Mouse (Mus musculus): ENCODE results near the gene Aspg. TPM values are rescaled to one million over a fixed set of nuclear protein-coding genes. Genes with fewer than 3 reads are reported as not detected.

Aspg gene
- total and polyA plus RNA-seq, 2 experiments: 162 to 612 TPM

GRCm38 (mm10) chr12:112171657-112172056, 65.2 kb downstream of the Aspg start:
- no peak for DNase-seq (ENCODE audit: extremely low read depth, low read depth, low spot score)
- no peaks in the 10 kb centered on the region for H3K4me1 ChIP-seq (ENCODE audit: control insufficient read depth, insufficient read depth, low read length)
- WGBS: 96% methylated on average over 1 of the region's 1 CpGs
- H3K27me3 ChIP-seq (ENCODE audit: control insufficient read depth, insufficient read depth, low read length): no peaks in the 10 kb centered on the region
- H3K36me3 ChIP-seq (ENCODE audit: control insufficient read depth, insufficient read depth, low read length): no peaks in the 10 kb centered on the region
- no peak for TF ChIP-seq POLR2A (IDR thresholded peaks at IDR 0.05; ENCODE audit: extremely low read depth, insufficient read depth, low read length)
- no peak overlapping the region for H3K4me3 ChIP-seq (ENCODE audit: insufficient read depth, low read depth, low read length)
- no peak overlapping the region for H3K27ac ChIP-seq (replicated peaks; ENCODE audit: insufficient read depth, low read depth, low read length)
- no peaks in the 10 kb centered on the region for H3K79me2 ChIP-seq (ENCODE audit: control insufficient read depth, insufficient read depth, low read length)
- no peak overlapping the region for H3K9ac ChIP-seq (ENCODE audit: low read depth, low read length)

- Histone ChIP-seq H3K79me2 (ENCODE audit: control insufficient read depth, insufficient read depth, low read length) (no peaks in the 10 kb centered on the region), H3K4me1 (ENCODE audit: control insufficient read depth, insufficient read depth, low read length) (no peaks in the 10 kb centered on the region), H3K9ac (ENCODE audit: low read depth, low read length) (no peak overlapping the region), H3K27ac (replicated peaks; ENCODE audit: insufficient read depth, low read depth, low read length) (no peak overlapping the region), H3K36me3 (ENCODE audit: control insufficient read depth, insufficient read depth, low read length) (no peaks in the 10 kb centered on the region), H3K27me3 (ENCODE audit: control insufficient read depth, insufficient read depth, low read length) (no peaks in the 10 kb centered on the region), H3K4me3 (ENCODE audit: insufficient read depth, low read depth, low read length) (no peak overlapping the region)
- WGBS: 86% methylated on average over 8 of the region's 8 CpGs
- DNase-seq (ENCODE audit: extremely low read depth, low read depth, low spot score): no peak
- no peak for TF ChIP-seq CTCF (IDR thresholded peaks at IDR 0.05; ENCODE audit: low read depth, low read length)
- TF ChIP-seq POLR2A (IDR thresholded peaks at IDR 0.05; ENCODE audit: extremely low read depth, insufficient read depth, low read length): no peak
Measured at GRCm38 (mm10) chr12:112172214-112172613, 65.7 kb downstream of the Aspg start.

Other genes with a start within 250 kb of the Aspg start
- gene Ppp1r13b, start 198.6 kb upstream of the Aspg start, total RNA-seq (2014; rRNA removed): 2.9 and 4.2 TPM in 2 replicates
- 4.5 and 5.4 TPM in 2 replicates for gene Ppp1r13b, start 198.6 kb upstream of the Aspg start, polyA plus RNA-seq (2012; rRNA removed)
- gene Atp5mpl, start 139.7 kb upstream of the Aspg start, total RNA-seq (2014; rRNA removed): 336 and 444 TPM in 2 replicates
- gene Atp5mpl, start 139.7 kb upstream of the Aspg start, polyA plus RNA-seq (2012; rRNA removed): 23.8 and 26.3 TPM in 2 replicates
- not detected in 2 replicates for gene Tdrd9, start 135.1 kb upstream of the Aspg start, total RNA-seq (2014; rRNA removed)
- not detected in 2 replicates for gene Tdrd9, start 135.1 kb upstream of the Aspg start, polyA plus RNA-seq (2012; rRNA removed)
- gene Rd3l, start 125.4 kb upstream of the Aspg start, total RNA-seq (2014; rRNA removed): not detected in 2 replicates
- gene Rd3l, start 125.4 kb upstream of the Aspg start, polyA plus RNA-seq (2012; rRNA removed): not detected in 2 replicates
- 0.27 and 0.28 TPM in 2 replicates for gene Kif26a, start 39.5 kb downstream of the Aspg start, total RNA-seq (2014; rRNA removed)
- 0.77 and 0.84 TPM in 2 replicates for gene Kif26a, start 39.5 kb downstream of the Aspg start, polyA plus RNA-seq (2012; rRNA removed)

Measured in liver, adult 2 months (tissue).